Mouse (Mus musculus) thymus, postnatal 36 days (tissue): ENCODE data around the gene Ssrp1.

Experiments
- DNase-seq, 2 experiments: peaks; one replicate each; pipeline ENCODE4 v3.0.0; 2022; ENCODE audit warnings: mixed read lengths in 2 of 2

Gene Ssrp1

GRCm38 (mm10) chr2:85088716-85089646, 51.9 kb downstream of the Ssrp1 start:
- no peak for DNase-seq

GRCm38 (mm10) chr2:85091325-85091724, 54.3 kb downstream of the Ssrp1 start:
- no peak for DNase-seq

GRCm38 (mm10) chr2:85093376-85093775, 56.3 kb downstream of the Ssrp1 start:
- DNase-seq, result no peak

- no peak for DNase-seq
Measured at GRCm38 (mm10) chr2:85095906-85096305, 58.9 kb downstream of the Ssrp1 start.
